In the genomic region with DNA sequence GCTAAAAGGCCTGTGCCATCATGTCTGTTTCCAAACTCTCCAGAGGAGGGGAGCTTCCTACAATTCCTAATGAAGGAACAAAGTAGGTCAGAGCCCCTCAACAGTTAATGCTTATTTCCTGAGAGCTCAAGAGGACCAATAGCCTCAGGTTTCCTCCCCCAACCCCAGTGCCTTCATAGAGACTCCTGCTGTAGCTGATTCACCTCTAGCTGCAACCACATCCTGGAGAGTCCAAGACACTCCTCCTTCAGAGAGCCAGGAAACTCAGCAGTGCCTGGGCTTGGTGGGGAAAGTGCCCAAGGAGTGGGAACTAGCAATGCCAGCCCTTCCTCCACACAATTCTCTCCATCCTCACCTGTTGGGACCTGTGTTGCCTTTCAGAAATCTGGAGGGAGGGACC, we compare ENCODE assay signal across 13 mouse cellular contexts. TPM values are rescaled to one million over a fixed set of nuclear protein-coding genes. Genes with fewer than 3 reads are reported as not detected.
DNase-seq lines count a peak whose midpoint lies in the region; ATAC-seq lines count a peak whose summit lies in the region.
"Had no signal": no experiment of that assay in that cellular context is flagged by ENCODE, and none has a peak within 500 bp of the region (broad histone marks: within the 10 kb centered on the region; RNA-seq: fewer than 3 reads in every experiment).

No protein-coding gene starts in this region.

- H3K4me1 ChIP-seq in heart, embryonic 13.5 days, result peaks cover 60% of the 10 kb centered on the region
- peaks cover 52% of the 10 kb centered on the region for H3K4me1 ChIP-seq in megakaryocyte, embryonic 14.5 days

- H3K36me3 ChIP-seq in heart, embryonic 13.5 days, result no peaks in the 10 kb centered on the region
- H3K36me3 ChIP-seq in megakaryocyte, embryonic 14.5 days (replicated peaks; ENCODE audit: low read length), result no peaks in the 10 kb centered on the region
- H3K36me3 ChIP-seq: liver, embryonic 15.5 days had no signal

- H3K9me3 ChIP-seq in heart, embryonic 13.5 days, result no peaks in the 10 kb centered on the region
- H3K9me3 ChIP-seq in megakaryocyte, embryonic 14.5 days, result no peaks in the 10 kb centered on the region
- H3K9me3 ChIP-seq: liver, embryonic 15.5 days had no signal

- peak overlapping the region; percentile 27; the same call in 1 of the 2 replicates for H3K4me2 ChIP-seq in heart, embryonic 13.5 days
- H3K4me2 ChIP-seq: liver, embryonic 15.5 days had no signal

- H3K27me3 ChIP-seq in heart, embryonic 13.5 days (replicated peaks), result peaks cover 63% of the 10 kb centered on the region
- no peaks in the 10 kb centered on the region for H3K27me3 ChIP-seq in megakaryocyte, embryonic 14.5 days (replicated peaks)
- H3K27me3 ChIP-seq: liver, embryonic 15.5 days had no signal

- no peak overlapping the region for H3K9ac ChIP-seq in heart, embryonic 13.5 days
- H3K9ac ChIP-seq: liver, embryonic 15.5 days had no signal

- DNase-seq in heart, adult 9 months (ENCODE audit: low spot score in 2 of 2), result no peak
- peak; percentile 62 for DNase-seq in thymus, postnatal 14 days
- DNase-seq in MN1 (ENCODE audit: low spot score), result no peak
- no peak for DNase-seq in adrenal gland, adult (ENCODE audit: inconsistent age in 2 of 2, low spot score in 1 of 2)
- DNase-seq: cerebellum, adult 11 months had no signal

- H3K4me3 ChIP-seq in heart, embryonic 13.5 days, result no peak overlapping the region
- H3K4me3 ChIP-seq in megakaryocyte, embryonic 14.5 days (replicated peaks), result peak overlapping the region; percentile 53
- H3K4me3 ChIP-seq: liver, embryonic 15.5 days had no signal

- peak overlapping the region; percentile 73 for H3K27ac ChIP-seq in heart, embryonic 13.5 days (replicated peaks)

- no peak for ATAC-seq in heart, embryonic 13.5 days (ENCODE audit: extremely low read depth, insufficient number of reproducible peaks, low FRiP score, low TSS enrichment)
- ATAC-seq in megakaryocyte, adult 5-6 weeks (ENCODE audit: poor library complexity, severe bottlenecking), result no peak
- ATAC-seq in common myeloid progenitor, adult 5-6 weeks (replicated peaks; ENCODE audit: low read depth, poor library complexity, severe bottlenecking), result peak; percentile 50; the same call in 1 of the 2 replicates
- ATAC-seq: forebrain, embryonic 14.5 days had no signal

RNA-seq across cellular contexts. Expression of a gene that starts 31.4 kb away (rescaled TPM):
- 1.5 and 2.6 TPM in 2 replicates for polyA plus RNA-seq in heart, embryonic 13.5 days (2015; fragmentation: Nextera tagmentation; extraction: Ambion mirVana)
- polyA plus RNA-seq in megakaryocyte, embryonic 14.5 days (2012; ENCODE audit: insufficient read depth, low replicate concordance), result 0.19 TPM in 1 of 2 replicates, not detected in the other
- not detected in 2 replicates for total RNA-seq in megakaryocyte, adult 5-6 weeks (2015)
- total RNA-seq in megakaryocyte, adult 5-6 weeks (2017), result not detected in 2 replicates
- not detected in 2 replicates for total RNA-seq in common myeloid progenitor, adult 5-6 weeks (2017)
- total RNA-seq: CH12.LX; megakaryocyte progenitor cell, adult 5-6 weeks had no signal
